Mouse (Mus musculus): Measurements from ENCODE around the gene Mtor.
A peak's percentile ranks its signal among the peaks of the same experiment; 100 is the strongest.

DNA sequence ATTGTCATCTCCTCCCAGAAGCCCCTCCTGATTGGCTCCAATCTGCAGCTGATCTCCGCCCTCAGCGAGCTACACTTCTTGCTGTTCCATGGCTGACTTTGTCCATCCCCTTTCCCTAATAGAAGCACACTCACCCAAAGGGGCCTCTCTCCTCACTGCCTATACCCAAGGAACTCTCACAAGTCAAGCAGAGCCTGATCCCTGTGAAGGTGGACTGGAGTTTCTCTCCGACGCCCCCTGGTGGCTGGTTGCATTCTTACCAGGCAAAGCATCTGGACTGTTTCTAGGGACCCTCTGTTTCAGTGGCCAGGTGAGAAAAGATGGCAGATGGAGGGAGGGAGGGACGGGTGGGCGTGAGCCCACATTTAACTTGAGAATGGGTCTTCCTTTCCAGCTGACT lies 18.7 kb upstream of the Mtor start:
- TF ChIP-seq CTCF (IDR thresholded peaks at IDR 0.05; ENCODE audit: low read depth) (peak; percentile 89), EP300 (IDR thresholded peaks at IDR 0.05; ENCODE audit: low read depth) (no peak)
